Mouse (Mus musculus) stomach, embryonic 15.5 days (tissue): ENCODE results near the gene Bnip3. TPM values are rescaled to one million over a fixed set of nuclear protein-coding genes. Genes with fewer than 3 reads are reported as not detected.

Experiments
- ATAC-seq: fragments of 200-750 bp; cut with Nextera tagmentation; 2 replicates; pipeline ENCODE4 v1.8.0; 2017; ENCODE audit warnings: low read depth, moderate number of reproducible peaks, moderate TSS enrichment; ENCODE audit not compliant: insufficient read depth, low FRiP score
- H3K27ac ChIP-seq: fragments of 300-500 bp; sonication (generic); 2 replicates; pipeline ENCODE4 v1.5.1; 2015; ENCODE audit warnings: mild to moderate bottlenecking, inconsistent platforms
- H3K27me3 ChIP-seq: fragments of 300-500 bp; sonication (generic); replicated peaks from 2 replicates; pipeline ENCODE4 v1.6.1; 2015; ENCODE audit warnings: inconsistent platforms
- H3K36me3 ChIP-seq: fragments of 300-500 bp; sonication (generic); 2 replicates; pipeline ENCODE4 v1.6.1; 2015; ENCODE audit warnings: inconsistent platforms
- H3K4me1 ChIP-seq: fragments of 300-500 bp; sonication (generic); 2 replicates; pipeline ENCODE4 v1.6.1; 2015; ENCODE audit warnings: inconsistent platforms
- H3K4me2 ChIP-seq: fragments of 300-500 bp; sonication (generic); 2 replicates; pipeline ENCODE4 v1.6.1; 2015; ENCODE audit warnings: mild to moderate bottlenecking, inconsistent platforms
- H3K4me3 ChIP-seq: fragments of 300-500 bp; sonication (generic); replicated peaks from 2 replicates; pipeline ENCODE4 v1.5.1; 2015; ENCODE audit warnings: inconsistent platforms
- H3K9ac ChIP-seq: fragments of 300-500 bp; sonication (generic); 2 replicates; pipeline ENCODE4 v1.6.1; 2015; ENCODE audit warnings: inconsistent platforms
- H3K9me3 ChIP-seq: fragments of 300-500 bp; sonication (generic); 2 replicates; pipeline ENCODE4 v1.6.1; 2016; ENCODE audit warnings: inconsistent platforms
- WGBS: fragments of 180-500 bp; shearing (Covaris S2); methylation state at CpG from one replicate; pipeline ENCODE4 v1.1.7; 2015; 5-methylcytosine and 5-hydroxymethylcytosine counted together
- polyA plus RNA-seq: library from polyadenylated mRNA; unstranded; fragments of >200 nt; fragmentation: Nextera tagmentation; extraction: Ambion mirVana; gene quantifications from 2 replicates; pipeline ENCODE4 v1.2.1, GENCODE M21; 2015

Bnip3 gene
- polyA plus RNA-seq, 1 experiment from 2014 or later: 127 TPM

DNA sequence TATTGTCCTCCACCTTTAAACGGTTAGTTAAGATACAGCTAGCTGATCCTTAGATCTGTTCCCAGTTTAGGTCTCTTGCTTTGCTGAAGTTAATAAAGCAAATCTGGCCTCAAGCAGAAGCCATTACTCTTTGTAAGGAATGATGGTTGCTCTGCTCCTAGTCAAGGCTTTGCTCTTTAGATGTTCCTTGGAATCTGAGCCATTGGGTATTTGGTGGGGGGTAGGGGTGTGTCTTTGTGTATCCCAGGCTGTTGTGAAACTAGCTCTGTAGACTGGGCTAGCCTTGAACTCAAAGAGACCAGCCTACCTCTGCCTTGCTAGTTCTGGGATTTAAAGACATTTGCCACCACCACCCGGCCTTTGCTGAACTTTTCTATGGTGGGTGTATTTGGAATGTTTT lies 55.1 kb downstream of the Bnip3 start:
- no peak for ATAC-seq
- WGBS: 88% methylated on average over 2 of the region's 2 CpGs
- peaks cover 4% of the 10 kb centered on the region; the same call in 1 of the 2 replicates for H3K36me3 ChIP-seq

GRCm38 (mm10) chr7:138853417-138854031 lies 55.8 kb downstream of the Bnip3 start:
- Histone ChIP-seq H3K27me3 (no peaks in the 10 kb centered on the region), H3K36me3 (peaks cover 4% of the 10 kb centered on the region; the same call in 1 of the 2 replicates), H3K9me3 (no peaks in the 10 kb centered on the region), H3K4me3 (no peak overlapping the region), H3K27ac (no peak overlapping the region), H3K9ac (no peak overlapping the region), H3K4me1 (peaks cover 8% of the 10 kb centered on the region; the same call in 1 of the 2 replicates), H3K4me2 (no peak overlapping the region)
- no peak for ATAC-seq
- WGBS: 94% methylated on average over 4 of the region's 4 CpGs

More for the DNA sequence above, 55.1 kb downstream of the Bnip3 start:
- Histone ChIP-seq H3K4me2 (no peak overlapping the region), H3K4me3 (no peak overlapping the region), H3K9me3 (no peaks in the 10 kb centered on the region), H3K9ac (no peak overlapping the region), H3K4me1 (peaks cover 7% of the 10 kb centered on the region; the same call in 1 of the 2 replicates), H3K27me3 (no peaks in the 10 kb centered on the region), H3K27ac (no peak overlapping the region)

DNA sequence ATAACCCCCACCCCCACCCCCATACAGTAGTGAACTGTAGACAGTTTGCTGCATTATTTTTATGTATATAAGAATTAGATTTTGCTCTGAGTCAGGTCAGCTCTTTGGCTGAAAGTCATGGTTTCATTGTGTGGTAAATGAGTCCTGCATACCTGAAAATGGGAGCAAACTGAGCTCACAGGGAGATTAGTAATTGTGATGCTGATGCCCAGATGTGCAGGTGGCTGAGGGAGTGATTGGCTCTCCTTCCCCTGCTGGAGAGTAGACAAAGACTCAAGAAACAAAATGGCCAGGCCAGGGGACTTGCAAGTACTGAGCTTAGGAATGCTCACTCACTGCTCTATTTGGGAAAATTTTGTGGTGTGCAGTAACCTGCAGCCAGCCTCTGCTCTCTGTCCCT lies 59.2 kb downstream of the Bnip3 start:
- Histone ChIP-seq H3K27ac (no peak overlapping the region), H3K4me3 (no peak overlapping the region), H3K4me2 (no peak overlapping the region; the same call in 1 of the 2 replicates), H3K9me3 (no peaks in the 10 kb centered on the region), H3K9ac (no peak overlapping the region), H3K4me1 (peaks cover 26% of the 10 kb centered on the region), H3K36me3 (0 out of 2 replicates have a peak, but pooled peaks cover 4% of the 10 kb centered on the region), H3K27me3 (no peaks in the 10 kb centered on the region)
- ATAC-seq: no peak

GRCm38 (mm10) chr7:138848028-138848920 lies 61.0 kb downstream of the Bnip3 start:
- ATAC-seq: no peak
- H3K9ac ChIP-seq: no peak overlapping the region
- no peaks in the 10 kb centered on the region for H3K27me3 ChIP-seq
- H3K4me2 ChIP-seq: peak overlapping the region; percentile 80; the same call in 1 of the 2 replicates
- 74% methylated on average over 7 of the region's 7 CpGs for WGBS
- H3K9me3 ChIP-seq: no peaks in the 10 kb centered on the region
- no peaks in the 10 kb centered on the region for H3K36me3 ChIP-seq
- H3K4me3 ChIP-seq: peak overlapping the region; percentile 95; the same call in 1 of the 2 replicates
- peaks cover 34% of the 10 kb centered on the region for H3K4me1 ChIP-seq
- no peak overlapping the region for H3K27ac ChIP-seq

GRCm38 (mm10) chr7:138847316-138848027 lies 61.8 kb downstream of the Bnip3 start:
- ATAC-seq: no peak
- Histone ChIP-seq H3K4me1 (peaks cover 34% of the 10 kb centered on the region), H3K9ac (peak overlapping the region; percentile 98), H3K27ac (no peak overlapping the region), H3K4me3 (peak overlapping the region; percentile 95), H3K36me3 (no peaks in the 10 kb centered on the region), H3K9me3 (no peaks in the 10 kb centered on the region), H3K4me2 (peak overlapping the region; percentile 80), H3K27me3 (no peaks in the 10 kb centered on the region)
- 37% methylated on average over 13 of the region's 13 CpGs for WGBS

DNA sequence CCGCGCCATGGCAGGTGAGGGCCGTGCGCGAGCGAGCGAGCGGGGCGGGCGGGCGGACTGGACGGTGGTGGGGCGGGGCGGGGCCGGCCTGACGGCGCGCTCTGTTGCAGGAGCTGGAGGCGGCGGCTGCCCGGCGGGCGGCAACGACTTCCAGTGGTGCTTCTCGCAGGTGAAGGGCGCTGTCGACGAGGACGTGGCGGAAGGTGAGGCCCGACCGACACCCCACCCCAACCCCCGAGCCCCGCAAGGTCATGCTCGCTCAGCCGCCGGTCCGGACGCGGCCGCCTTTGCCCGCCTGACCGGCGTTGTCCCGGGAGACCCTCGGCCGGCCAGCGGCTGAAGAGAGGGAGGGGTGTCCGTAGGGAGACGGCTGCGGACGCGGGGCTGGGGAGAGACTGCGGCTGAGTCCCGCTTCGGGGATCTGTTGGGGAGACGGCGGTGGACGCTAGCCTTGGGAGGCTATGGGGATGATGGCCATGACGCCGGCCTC lies 62.8 kb downstream of the Bnip3 start:
- peak overlapping the region; percentile 95 for H3K4me3 ChIP-seq
- peak; percentile 83 for ATAC-seq
- H3K4me1 ChIP-seq: peaks cover 34% of the 10 kb centered on the region
- no peaks in the 10 kb centered on the region for H3K27me3 ChIP-seq
- WGBS: under 1% methylated on average over 56 of the region's 61 CpGs
- H3K27ac ChIP-seq: peak overlapping the region; percentile 98
- H3K4me2 ChIP-seq: peak overlapping the region; percentile 80
- no peaks in the 10 kb centered on the region for H3K36me3 ChIP-seq
- H3K9ac ChIP-seq: peak overlapping the region; percentile 98
- no peaks in the 10 kb centered on the region for H3K9me3 ChIP-seq

DNA sequence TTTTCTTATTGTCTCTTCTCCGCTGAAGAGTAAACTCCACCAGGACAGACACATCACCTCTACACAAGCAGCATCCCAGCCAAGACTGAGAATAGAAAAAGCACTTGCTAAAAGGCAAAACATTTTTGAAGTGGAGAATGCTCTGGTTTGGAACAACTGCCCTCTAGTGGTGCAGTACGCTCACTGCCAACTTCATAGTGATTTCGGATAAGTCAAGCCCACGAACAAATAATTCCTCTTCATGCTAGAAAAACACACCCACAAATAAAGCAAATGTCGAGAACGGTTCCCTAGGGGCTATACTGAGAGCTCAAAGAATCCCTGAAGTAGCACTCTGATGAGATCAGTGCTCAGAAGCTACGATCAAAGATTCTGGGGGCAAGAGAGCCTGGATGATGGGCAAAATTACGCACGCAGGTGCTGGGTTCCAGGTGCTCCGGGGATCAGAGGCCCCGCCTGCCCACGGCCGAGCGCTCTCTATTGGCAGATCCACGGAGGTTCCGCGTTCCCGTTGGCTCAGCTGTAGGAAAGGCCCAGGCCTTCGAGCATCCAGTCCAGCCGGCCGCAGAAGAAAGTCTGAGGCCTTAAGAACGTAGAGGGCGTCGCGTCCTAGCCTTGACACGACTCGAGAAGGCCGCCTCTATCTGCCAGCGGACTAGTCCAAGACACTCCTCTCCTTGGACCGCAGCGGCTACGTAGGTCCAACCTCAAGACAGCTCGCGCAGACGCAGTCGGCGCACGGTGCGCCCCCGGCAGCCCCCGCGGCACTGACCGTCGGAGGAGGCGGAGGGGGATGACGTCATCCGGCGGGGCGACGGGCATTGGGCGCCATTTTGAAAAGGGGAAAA lies 63.6 kb downstream of the Bnip3 start, which contains the start of the genes Ppp2r2d and Mapk1ip1:
Gene Ppp2r2d, plus strand, starts transcription at position 536 of the 848 bp plus-strand sequence.
Gene Mapk1ip1, minus strand, starts transcription at position 730 of the 848 bp plus-strand sequence.
- Histone ChIP-seq H3K9me3 (no peaks in the 10 kb centered on the region), H3K4me2 (peak within 1 kb of the TSS; percentile 80), H3K4me1 (peaks cover 34% of the 10 kb centered on the region), H3K36me3 (no peaks in the 10 kb centered on the region), H3K27ac (peak within 1 kb of the TSS; percentile 98), H3K27me3 (no peaks in the 10 kb centered on the region), H3K9ac (peak within 1 kb of the TSS; percentile 98), H3K4me3 (peak within 1 kb of the TSS; percentile 95)
- peak; percentile 95 for ATAC-seq
- WGBS: under 1% methylated on average over 51 of the region's 51 CpGs

GRCm38 (mm10) chr7:138845111-138845510 lies 64.2 kb downstream of the Bnip3 start:
- WGBS: 35% methylated on average over 8 of the region's 8 CpGs

GRCm38 (mm10) chr7:138843421-138843820 lies 65.9 kb downstream of the Bnip3 start:
- 86% methylated on average over 4 of the region's 4 CpGs for WGBS
- ATAC-seq: no peak
- peaks cover 25% of the 10 kb centered on the region for H3K4me1 ChIP-seq

More at GRCm38 (mm10) chr7:138845111-138845510, 64.2 kb downstream of the Bnip3 start:
- H3K4me2 ChIP-seq: peak overlapping the region; percentile 73
- H3K27ac ChIP-seq: 0 out of 2 replicates have a peak overlapping the region, but pooled peaks have one; percentile 98
- no peak overlapping the region for H3K9ac ChIP-seq
- H3K4me1 ChIP-seq: peaks cover 31% of the 10 kb centered on the region
- no peaks in the 10 kb centered on the region for H3K27me3 ChIP-seq
- no peaks in the 10 kb centered on the region for H3K9me3 ChIP-seq
- ATAC-seq: no peak
- no peaks in the 10 kb centered on the region for H3K36me3 ChIP-seq
- H3K4me3 ChIP-seq: peak overlapping the region; percentile 95

GRCm38 (mm10) chr7:138841436-138842151 lies 67.7 kb downstream of the Bnip3 start:
- Histone ChIP-seq H3K4me3 (no peak overlapping the region), H3K4me2 (no peak overlapping the region), H3K4me1 (peaks cover 11% of the 10 kb centered on the region), H3K27me3 (no peaks in the 10 kb centered on the region), H3K36me3 (no peaks in the 10 kb centered on the region), H3K9me3 (no peaks in the 10 kb centered on the region), H3K27ac (no peak overlapping the region), H3K9ac (no peak overlapping the region)
- WGBS: 68% methylated on average over 3 of the region's 3 CpGs
- ATAC-seq: no peak

More at GRCm38 (mm10) chr7:138843421-138843820, 65.9 kb downstream of the Bnip3 start:
- Histone ChIP-seq H3K4me2 (no peak overlapping the region), H3K9ac (no peak overlapping the region), H3K9me3 (no peaks in the 10 kb centered on the region), H3K36me3 (no peaks in the 10 kb centered on the region), H3K27me3 (no peaks in the 10 kb centered on the region), H3K27ac (no peak overlapping the region), H3K4me3 (no peak overlapping the region)
